Mouse (Mus musculus) thymus, postnatal 14 days (tissue): Measurements from ENCODE around the gene LTO1.

Source experiments
- DNase-seq: peaks from one replicate; pipeline ENCODE4 v3.0.0; 2021

The LTO1 gene

DNA sequence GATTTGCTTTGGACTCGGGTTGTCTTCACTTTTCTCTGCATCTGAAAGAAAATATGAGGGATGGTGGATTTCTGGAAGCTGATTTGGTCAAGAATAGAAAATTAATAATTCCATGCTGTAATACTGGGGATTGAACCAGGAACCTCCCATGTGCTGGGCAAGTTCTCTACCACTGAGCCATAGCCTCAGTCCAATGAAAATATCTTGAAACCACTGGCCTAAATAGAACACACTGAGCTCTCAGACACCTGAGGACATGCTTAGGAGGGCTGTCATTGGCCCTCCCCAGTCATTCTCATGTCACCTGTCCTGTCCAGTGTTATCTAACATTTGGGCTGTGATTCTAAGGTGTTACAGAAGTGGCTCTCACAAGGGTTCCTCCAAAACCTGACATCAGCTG is 3.8 kb upstream of the LTO1 start:
- no peak for DNase-seq

DNA sequence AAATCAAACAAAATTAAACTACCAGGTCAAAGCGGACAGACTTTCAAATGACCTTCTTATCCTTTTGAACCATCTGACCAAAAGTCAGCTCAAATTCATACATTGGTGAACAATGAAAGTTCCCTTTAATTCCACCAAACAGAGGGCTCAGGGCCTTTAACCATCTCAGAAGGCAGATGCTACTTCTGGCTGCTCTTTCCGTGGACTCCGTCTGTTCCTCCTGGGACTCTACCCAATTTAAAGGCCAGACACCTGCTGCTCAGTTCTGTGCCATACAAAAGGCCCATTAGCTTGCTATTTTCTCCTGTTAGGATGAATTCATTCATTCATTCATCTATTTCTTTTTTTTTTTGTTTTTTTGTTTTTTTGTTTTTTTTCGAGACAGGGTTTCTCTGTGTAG is 2.0 kb upstream of the LTO1 start:
- DNase-seq, result no peak

DNA sequence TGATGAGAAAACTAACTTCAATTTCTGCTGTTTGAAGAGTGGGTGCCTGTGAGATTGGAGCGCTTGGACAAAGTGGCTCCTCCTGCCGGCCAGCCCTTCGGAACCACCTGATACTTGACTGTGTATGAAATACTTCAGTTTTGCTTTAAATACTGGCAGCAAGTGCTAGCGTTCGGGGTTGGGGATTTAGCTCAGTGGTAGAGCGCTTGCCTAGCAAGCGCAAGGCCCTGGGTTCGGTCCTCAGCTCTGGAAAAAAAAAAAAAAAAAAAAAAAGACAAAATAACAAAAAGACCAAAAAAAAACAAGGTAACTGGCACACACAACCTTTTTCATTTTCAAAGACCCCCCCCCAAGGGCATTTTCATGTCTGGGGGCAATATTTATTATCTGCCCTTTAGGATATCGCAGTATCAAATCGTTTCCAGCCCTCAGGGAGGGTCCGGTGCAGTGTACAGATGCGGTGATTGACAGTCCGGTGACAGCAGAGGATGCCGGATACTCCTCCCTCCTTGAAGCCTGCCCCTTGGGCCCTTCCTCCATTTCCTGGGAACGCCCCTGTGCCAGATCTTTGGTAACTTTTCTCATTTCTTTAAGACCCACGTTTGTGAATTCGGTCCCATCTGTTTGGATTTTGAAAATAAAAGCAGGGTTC is 478 bp upstream of the LTO1 start:
- DNase-seq, result no peak

DNA sequence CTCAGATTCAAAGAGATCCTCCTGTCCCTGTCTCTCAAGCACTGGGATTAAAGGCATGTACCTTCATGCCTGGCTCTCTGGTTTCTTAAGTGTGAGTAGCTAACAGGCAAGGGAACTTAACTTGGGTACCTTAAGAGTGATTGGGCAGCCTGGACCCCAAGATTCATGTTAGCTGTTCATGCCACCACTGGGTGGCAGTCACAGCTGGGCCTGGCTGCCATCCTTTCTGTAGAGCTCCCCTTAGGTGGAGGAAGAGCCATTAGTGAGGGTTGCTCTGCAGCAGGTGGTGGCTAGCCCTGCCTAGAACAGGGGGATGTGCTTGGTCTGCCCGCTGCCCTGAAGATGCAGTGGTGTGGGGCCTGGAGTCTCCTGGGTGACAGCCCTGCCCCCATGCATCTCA is 3.9 kb downstream of the LTO1 start:
- no peak for DNase-seq

- DNase-seq, result no peak
Measured at GRCm38 (mm10) chr7:144927591-144927990, 12.7 kb downstream of the LTO1 start.

- DNase-seq, result no peak
Measured at GRCm38 (mm10) chr7:144928009-144928888, 13.3 kb downstream of the LTO1 start.

GRCm38 (mm10) chr7:144928889-144929210 is 13.9 kb downstream of the LTO1 start:
- no peak for DNase-seq

DNA sequence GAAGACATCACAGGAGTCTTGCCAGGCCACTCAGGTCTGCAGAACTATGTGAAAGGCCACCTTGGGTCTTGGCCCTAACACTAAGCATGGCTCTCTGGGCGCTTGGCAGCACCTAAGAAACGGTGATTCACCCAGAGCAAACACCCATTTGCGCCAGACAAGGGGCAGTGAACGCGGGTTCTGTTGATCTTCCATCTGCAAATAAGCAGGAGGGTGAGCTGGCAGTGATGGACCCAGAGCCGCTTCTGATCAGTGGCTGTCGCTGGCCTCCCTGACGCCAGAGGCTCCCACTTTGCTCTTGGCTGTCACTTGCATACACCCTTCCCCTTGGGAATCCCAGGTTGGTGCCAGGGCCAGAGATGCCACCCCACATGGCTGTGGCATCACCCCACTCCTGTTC is 14.6 kb downstream of the LTO1 start:
- DNase-seq, result no peak

GRCm38 (mm10) chr7:144929931-144930330 is 15.0 kb downstream of the LTO1 start:
- no peak for DNase-seq

DNA sequence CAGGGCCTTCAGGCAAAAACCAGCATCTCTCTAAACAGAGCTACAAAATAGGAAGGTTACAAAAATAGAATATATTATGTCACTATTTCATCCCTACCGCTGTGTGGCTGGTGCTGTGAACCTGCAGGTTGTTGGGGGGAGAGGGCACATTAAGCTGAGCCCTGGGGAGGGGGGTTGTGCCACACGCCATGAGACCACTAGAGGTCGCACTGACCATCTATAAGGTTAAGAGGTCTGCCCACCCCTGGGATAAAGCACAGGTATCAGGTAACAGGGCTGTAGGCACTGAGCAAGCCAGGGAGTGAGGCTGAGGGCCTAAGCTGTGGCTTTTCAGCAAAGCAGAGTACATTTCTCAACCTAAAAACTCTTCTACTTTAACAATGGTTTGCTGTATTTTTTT is 16.9 kb downstream of the LTO1 start:
- DNase-seq, result peak; percentile 74

- DNase-seq, result no peak
Measured at GRCm38 (mm10) chr7:144932389-144932937, 17.6 kb downstream of the LTO1 start.

GRCm38 (mm10) chr7:144933336-144933735 is 18.4 kb downstream of the LTO1 start:
- DNase-seq, result no peak

- DNase-seq, result no peak
Measured at GRCm38 (mm10) chr7:144933796-144934195, 18.9 kb downstream of the LTO1 start.

GRCm38 (mm10) chr7:144934901-144935300 is 20.0 kb downstream of the LTO1 start:
- DNase-seq, result no peak

GRCm38 (mm10) chr7:144935563-144935962 is 20.7 kb downstream of the LTO1 start:
- peak; percentile 32 for DNase-seq

- DNase-seq, result no peak
Measured at GRCm38 (mm10) chr7:144936311-144936880, 21.5 kb downstream of the LTO1 start.

GRCm38 (mm10) chr7:144937490-144937889 is 22.6 kb downstream of the LTO1 start:
- DNase-seq, result peak; percentile 88

DNA sequence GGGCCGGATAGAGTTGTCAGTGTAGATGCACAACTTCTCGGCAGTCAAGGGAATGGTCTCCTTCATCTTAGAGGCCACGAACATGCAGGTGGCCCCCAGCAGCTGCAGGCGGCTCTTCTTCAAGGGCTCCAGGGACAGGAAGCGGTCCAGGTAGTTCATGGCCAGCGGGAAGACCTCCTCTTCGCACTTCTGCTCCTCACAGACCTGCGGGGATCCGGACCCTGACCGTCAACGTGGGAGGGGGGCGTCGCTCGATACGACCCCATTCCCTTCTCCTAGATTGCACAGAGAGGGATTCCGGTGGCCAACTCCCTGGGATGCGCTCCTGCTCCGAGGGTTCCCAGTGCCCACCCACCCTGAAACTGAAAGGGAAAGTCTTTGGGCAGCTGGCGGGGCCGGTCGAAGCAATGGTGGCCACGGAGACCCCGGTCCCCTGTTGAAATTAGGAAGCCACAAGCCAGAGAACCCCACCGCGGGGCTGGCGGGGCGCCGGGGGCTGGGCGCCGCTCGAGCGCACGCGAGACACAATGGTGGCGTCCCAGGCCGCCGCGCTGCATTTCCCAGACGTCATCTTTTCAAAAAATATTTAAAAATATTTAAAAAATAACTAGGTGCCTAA is 23.1 kb downstream of the LTO1 start:
- DNase-seq, result peak; percentile 21

GRCm38 (mm10) chr7:144938661-144939343 is 23.9 kb downstream of the LTO1 start:
- no peak for DNase-seq

DNA sequence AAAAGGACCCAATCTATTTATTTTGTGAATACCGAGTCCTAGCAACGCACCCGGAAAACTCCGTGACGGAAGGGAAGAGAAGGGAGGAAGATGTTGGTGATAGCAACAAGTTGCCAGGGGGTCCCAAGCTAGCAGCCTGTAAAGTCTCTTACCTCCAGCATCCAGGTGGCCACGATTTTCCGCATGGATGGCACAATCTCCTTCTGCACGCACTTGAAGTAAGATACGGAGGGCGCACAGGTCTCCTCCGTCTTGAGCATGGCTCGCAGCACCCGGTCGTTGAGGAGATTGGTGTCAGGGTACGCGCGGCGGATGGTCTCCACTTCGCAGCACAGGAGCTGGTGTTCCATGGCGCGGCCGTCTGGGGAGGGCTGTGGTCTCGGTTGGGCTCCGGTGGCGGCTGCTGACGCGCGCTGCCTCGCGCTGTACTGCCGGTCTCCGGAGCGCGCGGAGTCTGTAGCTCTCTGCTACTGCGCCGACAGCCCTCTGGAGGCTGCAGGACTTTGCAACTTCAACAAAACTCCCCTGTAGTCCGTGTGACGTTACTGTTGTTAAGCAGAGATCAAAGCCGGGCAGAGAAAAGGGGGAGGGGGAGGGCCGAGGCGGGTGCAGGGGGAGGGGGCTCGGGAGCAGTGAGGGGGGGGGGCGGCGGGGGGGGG is 24.6 kb downstream of the LTO1 start, which contains the start of gene Ccnd1:
Gene Ccnd1, minus strand, starts transcription at position 582 of the 659 bp plus-strand sequence.
- peak; percentile 44 for DNase-seq

GRCm38 (mm10) chr7:144940003-144940571 is 25.2 kb downstream of the LTO1 start:
- DNase-seq, result no peak

DNA sequence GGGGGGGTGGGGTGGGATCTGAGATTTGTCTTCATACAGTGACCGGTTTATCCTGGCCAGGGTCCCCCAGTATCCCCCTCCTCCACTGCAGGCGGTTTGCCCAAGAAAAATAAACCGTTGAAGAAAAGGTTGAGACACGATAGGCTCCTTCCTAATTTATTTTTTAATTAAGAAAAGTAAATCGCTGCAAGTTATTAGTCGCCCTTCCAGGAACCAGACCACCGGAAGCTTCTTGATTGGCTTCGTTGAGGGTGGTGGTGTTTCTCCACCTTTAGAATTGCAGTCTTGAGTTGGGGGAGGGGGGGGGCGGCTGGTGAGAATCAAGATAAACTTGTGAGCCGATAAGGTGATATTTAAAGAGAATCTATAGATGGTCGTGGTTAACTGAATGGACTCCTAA is 25.7 kb downstream of the LTO1 start:
- no peak for DNase-seq
